ENCODE assay signal across 11 mouse cellular contexts in genomic region chr4:83990126-83990989, GRCm38 (mm10).
A peak's percentile ranks its signal among the peaks of the same experiment; 100 is the strongest.
DNase-seq lines count a peak whose midpoint lies in the region; ATAC-seq lines count a peak whose summit lies in the region.
"Had no signal": no experiment of that assay in that cellular context is flagged by ENCODE, and none has a peak within 500 bp of the region (broad histone marks: within the 10 kb centered on the region; RNA-seq: fewer than 3 reads in every experiment).

No protein-coding gene starts in this region.

- H3K4me1 ChIP-seq in heart, embryonic 13.5 days, result peaks cover 37% of the 10 kb centered on the region
- peaks cover 24% of the 10 kb centered on the region for H3K4me1 ChIP-seq in lung, embryonic 16.5 days (replicated peaks; ENCODE audit: control insufficient read depth, insufficient read depth, low read length)
- peaks cover 18% of the 10 kb centered on the region for H3K4me1 ChIP-seq in stomach, embryonic 15.5 days

- no peaks in the 10 kb centered on the region for H3K9me3 ChIP-seq in heart, embryonic 13.5 days
- H3K9me3 ChIP-seq in lung, embryonic 16.5 days (ENCODE audit: control insufficient read depth, low read length), result no peaks in the 10 kb centered on the region
- no peaks in the 10 kb centered on the region for H3K9me3 ChIP-seq in stomach, embryonic 15.5 days
- H3K9me3 ChIP-seq: hindbrain, embryonic 15.5 days; liver, embryonic 13.5 days had no signal

- WGBS in heart, embryonic 13.5 days, result 58% methylated on average over 13 of the region's 13 CpGs
- WGBS in lung, embryonic 16.5 days, result 41% methylated on average over 13 of the region's 13 CpGs
- WGBS in stomach, embryonic 15.5 days, result 53% methylated on average over 13 of the region's 13 CpGs

- intact Hi-C loops in left cerebral cortex, postnatal 14 days (cut with DNase I), result no loop called here

- no peak overlapping the region for H3K9ac ChIP-seq in heart, embryonic 13.5 days
- no peak overlapping the region for H3K9ac ChIP-seq in lung, embryonic 16.5 days (ENCODE audit: low read length)
- no peak overlapping the region for H3K9ac ChIP-seq in stomach, embryonic 15.5 days
- H3K9ac ChIP-seq: hindbrain, embryonic 15.5 days; liver, embryonic 13.5 days had no signal

- no peak for ATAC-seq in heart, embryonic 13.5 days (ENCODE audit: extremely low read depth, insufficient number of reproducible peaks, low FRiP score, low TSS enrichment)
- ATAC-seq in lung, embryonic 16.5 days (ENCODE audit: low read depth), result peak; percentile 78
- ATAC-seq in stomach, embryonic 15.5 days (ENCODE audit: insufficient read depth, low FRiP score, low read depth), result no peak

- no peak overlapping the region for H3K4me3 ChIP-seq in heart, embryonic 13.5 days
- H3K4me3 ChIP-seq in lung, embryonic 16.5 days (ENCODE audit: low read length), result no peak overlapping the region
- no peak overlapping the region for H3K4me3 ChIP-seq in stomach, embryonic 15.5 days (replicated peaks)
- H3K4me3 ChIP-seq: hindbrain, embryonic 15.5 days; liver, embryonic 13.5 days had no signal

- no peaks in the 10 kb centered on the region for H3K36me3 ChIP-seq in heart, embryonic 13.5 days
- H3K36me3 ChIP-seq in lung, embryonic 16.5 days (ENCODE audit: control insufficient read depth, insufficient read depth, low read length), result no peaks in the 10 kb centered on the region
- H3K36me3 ChIP-seq in stomach, embryonic 15.5 days, result no peaks in the 10 kb centered on the region
- H3K36me3 ChIP-seq: hindbrain, embryonic 15.5 days; liver, embryonic 13.5 days had no signal

- DNase-seq in heart, adult 11 months, result no peak
- no peak for DNase-seq in lung, postnatal 14 days
- DNase-seq in fibroblast of lung, adult 2 months (ENCODE audit: low read depth), result peak; percentile 69
- no peak for DNase-seq in liver
- DNase-seq in left cerebral cortex, postnatal 14 days (ENCODE audit: low spot score in 2 of 2), result no peak
- DNase-seq: cerebellum, postnatal 14 days; liver, embryonic 13.5 days had no signal

- peak overlapping the region; percentile 45; the same call in 1 of the 2 replicates for H3K27ac ChIP-seq in heart, embryonic 13.5 days (replicated peaks)
- peak overlapping the region; percentile 88 for H3K27ac ChIP-seq in lung, embryonic 16.5 days (ENCODE audit: low read length)
- H3K27ac ChIP-seq in stomach, embryonic 15.5 days, result peak overlapping the region; percentile 55; the same call in 1 of the 2 replicates
- H3K27ac ChIP-seq: hindbrain, embryonic 15.5 days; liver, embryonic 13.5 days had no signal

- no peaks in the 10 kb centered on the region for H3K27me3 ChIP-seq in heart, embryonic 13.5 days (replicated peaks)
- H3K27me3 ChIP-seq in lung, embryonic 16.5 days (ENCODE audit: control insufficient read depth, insufficient read depth, low read depth, low read length), result no peaks in the 10 kb centered on the region
- H3K27me3 ChIP-seq in stomach, embryonic 15.5 days (replicated peaks), result no peaks in the 10 kb centered on the region
- H3K27me3 ChIP-seq: hindbrain, embryonic 15.5 days; liver, embryonic 13.5 days had no signal

- no peak overlapping the region for H3K4me2 ChIP-seq in heart, embryonic 13.5 days
- no peak overlapping the region; the same call in 1 of the 2 replicates for H3K4me2 ChIP-seq in lung, embryonic 16.5 days (ENCODE audit: low read depth, low read length)
- no peak overlapping the region for H3K4me2 ChIP-seq in stomach, embryonic 15.5 days
- H3K4me2 ChIP-seq: hindbrain, embryonic 15.5 days; liver, embryonic 13.5 days had no signal
